In the genomic region with DNA sequence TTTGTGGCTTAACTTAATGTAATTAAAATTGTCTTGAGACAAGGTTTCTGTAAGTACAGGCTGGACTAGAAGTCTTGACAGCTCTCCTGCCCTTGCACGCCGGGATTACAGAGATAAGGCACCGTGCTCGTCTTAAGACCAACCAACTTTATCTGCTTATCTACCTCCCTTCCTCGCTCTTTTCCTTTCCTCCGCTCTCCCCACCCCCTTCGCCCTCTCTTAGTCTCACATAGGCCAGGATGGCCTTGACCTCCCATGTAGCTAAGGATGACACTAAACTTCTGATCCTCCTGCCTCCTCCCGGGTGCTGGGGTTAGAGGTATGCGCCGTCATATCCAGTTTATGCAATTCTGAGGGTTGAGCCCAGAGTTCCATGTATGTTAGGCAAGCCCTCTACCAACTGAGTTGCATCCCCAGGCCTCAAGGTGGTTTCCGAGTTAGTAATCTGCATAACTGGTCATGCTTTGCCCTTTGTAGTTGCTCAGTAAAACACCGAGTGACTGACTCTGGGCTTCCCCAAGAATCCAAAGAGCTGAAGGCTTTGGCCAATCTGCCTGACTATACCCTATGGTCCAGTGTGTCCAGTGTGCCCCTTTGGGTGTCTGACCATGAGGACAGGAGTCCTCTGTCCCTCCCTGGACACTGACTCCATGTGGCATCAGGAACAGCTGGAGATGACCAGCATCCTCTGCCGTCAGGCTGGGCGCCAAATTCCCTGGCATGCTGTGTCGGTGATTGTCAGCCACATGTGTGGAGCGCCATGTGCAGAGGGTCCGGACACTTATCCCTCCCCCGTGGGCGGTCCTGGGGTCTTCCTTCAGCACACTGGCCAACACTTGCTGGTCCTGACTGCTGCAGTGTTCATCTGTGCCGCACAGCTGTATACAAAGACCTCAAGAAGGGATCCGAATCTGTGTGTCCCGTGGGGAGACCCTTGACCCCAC, we compare ENCODE assay signal across 22 mouse cellular contexts. TPM values are rescaled to one million over a fixed set of nuclear protein-coding genes. Genes with fewer than 3 reads are reported as not detected.
DNase-seq lines count a peak whose midpoint lies in the region; ATAC-seq and TF ChIP-seq lines count a peak whose summit lies in the region.
"Had no signal": no experiment of that assay in that cellular context is flagged by ENCODE, and none has a peak within 500 bp of the region (broad histone marks: within the 10 kb centered on the region; RNA-seq: fewer than 3 reads in every experiment).

No protein-coding gene starts in this region.

- no peak overlapping the region for H3K9ac ChIP-seq in midbrain, embryonic 14.5 days (replicated peaks; ENCODE audit: low read length)
- H3K9ac ChIP-seq in midbrain, embryonic 13.5 days (replicated peaks): no peak overlapping the region
- H3K9ac ChIP-seq: heart, embryonic 12.5 days had no signal

- no peak for TF ChIP-seq POLR2A in myocyte (IDR thresholded peaks at IDR 0.05; ENCODE audit: insufficient read length, low read depth)

- DNase-seq in adrenal gland, adult 2 months: peak; percentile 22
- DNase-seq in adrenal gland, adult (ENCODE audit: inconsistent age in 2 of 2, low spot score in 1 of 2): no peak
- DNase-seq in midbrain, embryonic 14.5 days: no peak
- DNase-seq in embryo, embryonic 9.5 days (ENCODE audit: extremely low spot score): no peak
- DNase-seq in kidney, postnatal 36 days: no peak
- DNase-seq: adrenal gland, postnatal 10 days; cerebellum, adult 11-12 months; cerebellum, postnatal 36 days; heart, adult 11 months; kidney, adult 18-20 months; lung, adult 18-20 months; lung, postnatal 14 days; right cerebral cortex, postnatal 14 days; thymus, postnatal 36 days had no signal

- peaks cover 16% of the 10 kb centered on the region for H3K4me1 ChIP-seq in midbrain, embryonic 14.5 days (ENCODE audit: control insufficient read depth, insufficient read depth, low read length)
- H3K4me1 ChIP-seq in midbrain, embryonic 13.5 days (replicated peaks): peaks cover 25% of the 10 kb centered on the region

- ATAC-seq in midbrain, embryonic 14.5 days (ENCODE audit: low FRiP score, low TSS enrichment): no peak
- ATAC-seq in midbrain, embryonic 13.5 days: no peak
- peak; percentile 43 for ATAC-seq in inflammation-experienced regulatory T-cells, adult 6 months
- ATAC-seq: forebrain, embryonic 14.5 days; hindbrain, embryonic 16.5 days had no signal

- peaks cover 90% of the 10 kb centered on the region for H3K79me2 ChIP-seq in myocyte (ENCODE audit: control insufficient read depth, insufficient read depth)

- no peaks in the 10 kb centered on the region for H3K9me3 ChIP-seq in midbrain, embryonic 14.5 days (ENCODE audit: control insufficient read depth, low read length)
- H3K9me3 ChIP-seq in midbrain, embryonic 13.5 days: no peaks in the 10 kb centered on the region
- H3K9me3 ChIP-seq: heart, embryonic 12.5 days; neural tube, embryonic 13.5 days had no signal

- no peaks in the 10 kb centered on the region for H3K27me3 ChIP-seq in midbrain, embryonic 14.5 days (ENCODE audit: control insufficient read depth, insufficient read depth, low read length)
- H3K27me3 ChIP-seq in midbrain, embryonic 13.5 days: no peaks in the 10 kb centered on the region
- H3K27me3 ChIP-seq in myocyte (ENCODE audit: control insufficient read depth, insufficient read depth, insufficient read length): no peaks in the 10 kb centered on the region
- H3K27me3 ChIP-seq: heart, embryonic 12.5 days; neural tube, embryonic 13.5 days had no signal

- 90% methylated on average over 22 of the region's 22 CpGs for WGBS in midbrain, embryonic 14.5 days
- WGBS in midbrain, embryonic 13.5 days: 92% methylated on average over 22 of the region's 22 CpGs

- H3K4me2 ChIP-seq in midbrain, embryonic 14.5 days (ENCODE audit: low read length): no peak overlapping the region
- H3K4me2 ChIP-seq in midbrain, embryonic 13.5 days (replicated peaks): no peak overlapping the region
- no peak overlapping the region for H3K4me2 ChIP-seq in myocyte (ENCODE audit: low read depth)
- H3K4me2 ChIP-seq: heart, embryonic 12.5 days; liver, embryonic 11.5 days; neural tube, embryonic 13.5 days had no signal

- peak overlapping the region; percentile 53; the same call in 1 of the 2 replicates for H3K27ac ChIP-seq in midbrain, embryonic 14.5 days (replicated peaks; ENCODE audit: low read depth, low read length)
- no peak overlapping the region for H3K27ac ChIP-seq in midbrain, embryonic 13.5 days

- H3K36me3 ChIP-seq in midbrain, embryonic 14.5 days (ENCODE audit: control insufficient read depth, insufficient read depth, low read length): no peaks in the 10 kb centered on the region
- no peaks in the 10 kb centered on the region for H3K36me3 ChIP-seq in midbrain, embryonic 13.5 days
- no peaks in the 10 kb centered on the region for H3K36me3 ChIP-seq in myocyte (ENCODE audit: control insufficient read depth, insufficient read depth)
- H3K36me3 ChIP-seq: heart, embryonic 12.5 days; neural tube, embryonic 13.5 days had no signal

- no peak overlapping the region for H3K4me3 ChIP-seq in midbrain, embryonic 14.5 days (replicated peaks; ENCODE audit: low read depth, low read length)
- H3K4me3 ChIP-seq in midbrain, embryonic 13.5 days (replicated peaks): no peak overlapping the region
- H3K4me3 ChIP-seq in myocyte: no peak overlapping the region
- H3K4me3 ChIP-seq: heart, embryonic 12.5 days; neural tube, embryonic 13.5 days had no signal

- no peak overlapping the region for H3ac ChIP-seq in myocyte (ENCODE audit: control insufficient read depth, insufficient read length)

TF ChIP-seq in myocyte, 11 proteins besides CTCF, POLR2A, EP300 and RAD21:
- TF ChIP-seq CEBPB (IDR thresholded peaks at IDR 0.05; ENCODE audit: insufficient read depth, poor library complexity, severe bottlenecking) (no peak), POLR2AphosphoS2 (IDR thresholded peaks at IDR 0.05; ENCODE audit: insufficient read length, low read depth) (no peak), USF1 (IDR thresholded peaks at IDR 0.05; ENCODE audit: low read depth) (no peak), MYOD1 (IDR thresholded peaks at IDR 0.05; ENCODE audit: control insufficient read depth in 1 of 3, insufficient read length in 2 of 3, low read depth in 2 of 3) (peak in 2 of 3 experiments; percentile 76 to 83), TCF3 (IDR thresholded peaks at IDR 0.05; ENCODE audit: insufficient read length, low read depth) (no peak), E2F4 (IDR thresholded peaks at IDR 0.05; ENCODE audit: insufficient read depth) (no peak), MAX (IDR thresholded peaks at IDR 0.05; ENCODE audit: low read depth) (no peak), TCF12 (IDR thresholded peaks at IDR 0.05; ENCODE audit: insufficient read depth, poor library complexity, severe bottlenecking) (no peak), MYOG (IDR thresholded peaks at IDR 0.05; ENCODE audit: control insufficient read depth in 1 of 3, insufficient read depth in 1 of 3, insufficient read length in 2 of 3, low read depth in 2 of 3) (peak in 2 of 3 experiments; percentile 17 to 28), REST (IDR thresholded peaks at IDR 0.05; ENCODE audit: insufficient read depth, insufficient read length) (no peak), SRF (IDR thresholded peaks at IDR 0.05; ENCODE audit: control insufficient read depth, insufficient read length, low read depth) (no peak)

RNA-seq across cellular contexts. Expression of gene Sept9, which starts 50.8 kb away (rescaled TPM):
- 100 to 1,000 TPM; 143 to 149 TPM for total RNA-seq in adrenal gland, adult 2 months (2021)
- 46.5 and 53.7 TPM in 2 replicates for polyA plus RNA-seq in adrenal gland, adult 2 months (2012; rRNA removed)
- 91.8 and 97.4 TPM in 2 replicates for polyA plus RNA-seq in midbrain, embryonic 14.5 days (2014; fragmentation: Nextera tagmentation; extraction: Ambion mirVana)
- 121 and 125 TPM in 2 replicates for polyA plus RNA-seq in midbrain, embryonic 13.5 days (2015; fragmentation: Nextera tagmentation; extraction: Ambion mirVana)
- polyA plus RNA-seq in inflammation-experienced regulatory T-cells, adult 6 months (2017; shearing (Covaris generic)): 100 to 1,000 TPM; 313 to 340 (median 332) TPM
- 253 TPM for polyA plus RNA-seq in myocyte (2012; fragmentation: generic; extraction: Trizol)
